22 mouse cellular contexts compared by ENCODE assay signal in genomic region chr3:122566549-122566948, GRCm38 (mm10). TPM values are rescaled to one million over a fixed set of nuclear protein-coding genes. Genes with fewer than 3 reads are reported as not detected.
A peak's percentile ranks its signal among the peaks of the same experiment; 100 is the strongest.
DNase-seq lines count a peak whose midpoint lies in the region; ATAC-seq and TF ChIP-seq lines count a peak whose summit lies in the region.
"Had no signal": no experiment of that assay in that cellular context is flagged by ENCODE, and none has a peak within 500 bp of the region (broad histone marks: within the 10 kb centered on the region; RNA-seq: fewer than 3 reads in every experiment).

No protein-coding gene starts in this region.

- TF ChIP-seq CTCF in liver, adult 2 months (IDR thresholded peaks at IDR 0.05; ENCODE audit: low read depth, low read length), result no peak

- DNase-seq in heart, adult 11 months, result peak; percentile 93
- no peak for DNase-seq in heart, adult 8-10 months (ENCODE audit: low spot score)
- DNase-seq in liver, adult 2 months (ENCODE audit: extremely low read depth, low read depth, low spot score), result peak; percentile 16
- no peak for DNase-seq in liver, embryonic 11.5 days (ENCODE audit: low spot score)
- no peak for DNase-seq in left cerebral cortex, adult 9 months (ENCODE audit: low spot score in 2 of 2)
- DNase-seq in B cell, adult 2 months, result no peak
- DNase-seq: adrenal gland, adult 8-10 months; cerebellum, postnatal 10 days; kidney, adult 11 months; kidney, postnatal 25 days; layer of hippocampus, postnatal 36 days; left cerebral cortex, postnatal 4 days; right cerebral cortex, postnatal 14 days had no signal

- H3K79me2 ChIP-seq in liver, adult 2 months (ENCODE audit: control insufficient read depth, insufficient read depth, low read length), result no peaks in the 10 kb centered on the region

- H3K27ac ChIP-seq in liver, adult 2 months (replicated peaks; ENCODE audit: insufficient read depth, low read depth, low read length), result no peak overlapping the region
- H3K27ac ChIP-seq in liver, embryonic 11.5 days (ENCODE audit: low read depth, low read length), result no peak overlapping the region
- H3K27ac ChIP-seq: embryonic facial prominence, embryonic 10.5 days; forebrain, embryonic 15.5 days; heart, embryonic 15.5 days; midbrain, embryonic 12.5 days; neural tube, embryonic 12.5 days had no signal

- no peak for ATAC-seq in liver, embryonic 11.5 days (replicated peaks; ENCODE audit: low FRiP score)
- ATAC-seq in common myeloid progenitor, adult 5-6 weeks (replicated peaks; ENCODE audit: low read depth, poor library complexity, severe bottlenecking), result peak; percentile 89
- peak; percentile 98 for ATAC-seq in megakaryocyte, adult 5-6 weeks (ENCODE audit: poor library complexity, severe bottlenecking)
- ATAC-seq: forebrain, embryonic 15.5 days; hindbrain, embryonic 16.5 days had no signal

- H3K36me3 ChIP-seq in liver, adult 2 months (ENCODE audit: control insufficient read depth, insufficient read depth, low read length), result peaks cover 1% of the 10 kb centered on the region; the same call in 1 of the 2 replicates
- H3K36me3 ChIP-seq in liver, embryonic 11.5 days (ENCODE audit: control insufficient read depth, insufficient read depth, low read length), result no peaks in the 10 kb centered on the region

- 62% methylated on average over 4 of the region's 4 CpGs for WGBS in liver, adult 2 months
- WGBS in liver, embryonic 11.5 days, result 45% methylated on average over 4 of the region's 4 CpGs

- no peak overlapping the region for H3K4me2 ChIP-seq in liver, embryonic 11.5 days
- H3K4me2 ChIP-seq: forebrain, embryonic 15.5 days; heart, embryonic 15.5 days; midbrain, embryonic 12.5 days; neural tube, embryonic 12.5 days had no signal

- H3K9ac ChIP-seq in liver, adult 2 months (ENCODE audit: low read depth, low read length), result no peak overlapping the region
- no peak overlapping the region for H3K9ac ChIP-seq in liver, embryonic 11.5 days (ENCODE audit: low read depth, low read length)
- H3K9ac ChIP-seq: forebrain, embryonic 15.5 days; heart, embryonic 15.5 days; midbrain, embryonic 12.5 days; neural tube, embryonic 12.5 days had no signal

- H3K9me3 ChIP-seq in liver, embryonic 11.5 days (ENCODE audit: control insufficient read depth, low read length), result no peaks in the 10 kb centered on the region
- H3K9me3 ChIP-seq: embryonic facial prominence, embryonic 10.5 days; forebrain, embryonic 15.5 days; heart, embryonic 15.5 days; midbrain, embryonic 12.5 days; neural tube, embryonic 12.5 days had no signal

- no peaks in the 10 kb centered on the region for H3K4me1 ChIP-seq in liver, adult 2 months (ENCODE audit: control insufficient read depth, insufficient read depth, low read length)
- H3K4me1 ChIP-seq in liver, embryonic 11.5 days (replicated peaks; ENCODE audit: control insufficient read depth, insufficient read depth, low read length), result no peaks in the 10 kb centered on the region; the same call in 1 of the 2 replicates
- H3K4me1 ChIP-seq: midbrain, embryonic 12.5 days; neural tube, embryonic 12.5 days had no signal

- H3K4me3 ChIP-seq in liver, adult 2 months (ENCODE audit: insufficient read depth, low read depth, low read length), result no peak overlapping the region
- no peak overlapping the region for H3K4me3 ChIP-seq in liver, embryonic 11.5 days (ENCODE audit: low read depth, low read length)
- H3K4me3 ChIP-seq: embryonic facial prominence, embryonic 10.5 days; erythroblast, embryonic 14.5 days; forebrain, embryonic 15.5 days; heart, embryonic 15.5 days; midbrain, embryonic 12.5 days; neural tube, embryonic 12.5 days had no signal

- H3K27me3 ChIP-seq in liver, adult 2 months (ENCODE audit: control insufficient read depth, insufficient read depth, low read length), result no peaks in the 10 kb centered on the region
- no peaks in the 10 kb centered on the region for H3K27me3 ChIP-seq in liver, embryonic 11.5 days (replicated peaks; ENCODE audit: control insufficient read depth, insufficient read depth, low read length)
- H3K27me3 ChIP-seq: forebrain, embryonic 15.5 days; heart, embryonic 15.5 days; midbrain, embryonic 12.5 days; neural tube, embryonic 12.5 days had no signal

- no peak for TF ChIP-seq POLR2A in liver, adult 2 months (IDR thresholded peaks at IDR 0.05; ENCODE audit: extremely low read depth, insufficient read depth, low read length)

RNA-seq across cellular contexts. Expression of gene Fnbp1l, which starts 53.0 kb away (rescaled TPM):
- total RNA-seq in heart, adult 8-10 months (2022), result 10 to 100 TPM; 11.9 to 15.8 (median 14.3) TPM
- 8.7 and 9.3 TPM in 2 replicates for total RNA-seq in liver, adult 2 months (2014; rRNA removed)
- 2.9 and 3.1 TPM in 2 replicates for polyA plus RNA-seq in liver, adult 2 months (2012; rRNA removed)
- polyA plus RNA-seq in liver, embryonic 11.5 days (2014; fragmentation: Nextera tagmentation; extraction: Ambion mirVana), result 16.6 and 17.5 TPM in 2 replicates
- 26.1 and 33.1 TPM in 2 replicates for total RNA-seq in common myeloid progenitor, adult 5-6 weeks (2017)
- 2.5 and 3.4 TPM in 2 replicates for total RNA-seq in megakaryocyte, adult 5-6 weeks (2015)
- total RNA-seq in megakaryocyte, adult 5-6 weeks (2017), result 4.5 and 6.3 TPM in 2 replicates
- polyA plus RNA-seq: erythroblast, embryonic 14.5 days had no signal

Comparison
In these comparisons a context has a peak if more than half of its experiments do, and no peak if none do; other contexts are left out.
1. DNase-seq: peak in heart, adult 11 months (single experiment) and liver, adult 2 months (single experiment); none in heart, adult 8-10 months (single experiment), liver, embryonic 11.5 days (single experiment), left cerebral cortex, adult 9 months (0 of 2) and B cell, adult 2 months (0 of 2).